Mouse (Mus musculus) embryonic facial prominence, embryonic 14.5 days (tissue): ENCODE data around the gene Ikzf1. TPM values are rescaled to one million over a fixed set of nuclear protein-coding genes. Genes with fewer than 3 reads are reported as not detected.

Experiments
- ATAC-seq: fragments of 200-750 bp; cut with Nextera tagmentation; 2 replicates; pipeline ENCODE4 v1.8.0; 2017; ENCODE audit warnings: low read depth, moderate number of reproducible peaks, moderate TSS enrichment
- DNase-seq: peaks from one replicate; pipeline ENCODE4 v3.0.0-alpha.2; 2015; ENCODE audit warnings: low spot score
- H3K27ac ChIP-seq: fragments of 300-500 bp; sonication (generic); replicated peaks from 2 replicates; pipeline ENCODE4 v1.5.1; 2014; ENCODE audit warnings: low read depth, mild to moderate bottlenecking, low read length, moderate library complexity
- H3K27me3 ChIP-seq: fragments of 300-500 bp; sonication (generic); replicated peaks from 2 replicates; pipeline ENCODE4 v1.6.1; 2014; ENCODE audit warnings: low read length; ENCODE audit not compliant: control insufficient read depth, insufficient read depth
- H3K36me3 ChIP-seq: fragments of 300-500 bp; sonication (generic); 2 replicates; pipeline ENCODE4 v1.6.1; 2014; ENCODE audit warnings: low read length, mixed read lengths; ENCODE audit not compliant: control insufficient read depth, insufficient read depth
- H3K4me1 ChIP-seq: fragments of 300-500 bp; sonication (generic); 2 replicates; pipeline ENCODE4 v1.6.1; 2014; ENCODE audit warnings: antibody characterized with exemption, low read length; ENCODE audit not compliant: control insufficient read depth, insufficient read depth
- H3K4me2 ChIP-seq: fragments of 300-500 bp; sonication (generic); 2 replicates; pipeline ENCODE4 v1.6.1; 2014; ENCODE audit warnings: low read depth, mild to moderate bottlenecking, low read length, moderate library complexity, mixed read lengths
- H3K4me3 ChIP-seq: fragments of 300-500 bp; sonication (generic); 2 replicates; pipeline ENCODE4 v1.5.1; 2014; ENCODE audit warnings: low read depth, mild to moderate bottlenecking, low read length
- H3K9ac ChIP-seq: fragments of 300-500 bp; sonication (generic); 2 replicates; pipeline ENCODE4 v1.6.1; 2014; ENCODE audit warnings: low read depth, mild to moderate bottlenecking, low read length, moderate library complexity, mixed read lengths
- H3K9me3 ChIP-seq: fragments of 300-500 bp; sonication (generic); 2 replicates; pipeline ENCODE4 v1.6.1; 2016; ENCODE audit warnings: low read length; ENCODE audit not compliant: control insufficient read depth
- WGBS: fragments of 180-500 bp; shearing (Covaris S2); extraction: QIAGEN DNeasy Blood & Tissue Kit; methylation state at CpG from one replicate; pipeline ENCODE4 v1.1.7; 2014; 5-methylcytosine and 5-hydroxymethylcytosine counted together
- polyA plus RNA-seq: library from polyadenylated mRNA; unstranded; fragments of >200 nt; fragmentation: Nextera tagmentation; extraction: Ambion mirVana; gene quantifications from 2 replicates; pipeline ENCODE4 v1.2.1, GENCODE M21; 2014

Gene Ikzf1
- polyA plus RNA-seq, 1 experiment from 2014 or later, result 4.7 TPM

DNA sequence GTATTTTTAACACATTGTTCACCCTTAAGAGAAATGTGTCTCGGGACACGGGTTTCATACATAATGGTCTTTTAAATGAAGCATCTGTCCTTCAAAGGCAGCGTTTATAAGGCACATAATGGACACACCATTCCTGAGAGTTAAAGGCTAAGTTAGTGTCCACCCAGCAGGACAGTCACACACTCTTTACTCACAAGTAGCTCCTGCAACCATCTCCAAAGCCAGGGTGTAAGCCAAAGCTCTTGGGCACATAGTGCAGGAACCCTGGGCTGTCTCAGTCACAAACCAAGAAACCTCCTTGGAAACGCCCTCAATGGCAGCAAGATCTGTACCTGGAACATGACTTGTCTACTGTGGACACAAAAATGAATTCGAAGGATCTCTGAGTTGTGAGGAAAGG, 68.1 kb downstream of the Ikzf1 start:
- no peaks in the 10 kb centered on the region for H3K27me3 ChIP-seq
- H3K4me2 ChIP-seq, result no peak overlapping the region
- H3K4me1 ChIP-seq, result no peaks in the 10 kb centered on the region
- DNase-seq, result no peak
- no peak overlapping the region for H3K9ac ChIP-seq
- 79% methylated on average over 5 of the region's 5 CpGs for WGBS
- H3K9me3 ChIP-seq, result no peaks in the 10 kb centered on the region
- H3K27ac ChIP-seq, result no peak overlapping the region
- H3K4me3 ChIP-seq, result no peak overlapping the region
- ATAC-seq, result no peak
- H3K36me3 ChIP-seq, result no peaks in the 10 kb centered on the region

GRCm38 (mm10) chr11:11758121-11758520, 73.3 kb downstream of the Ikzf1 start:
- Histone ChIP-seq H3K36me3 (no peaks in the 10 kb centered on the region), H3K9me3 (no peaks in the 10 kb centered on the region), H3K27me3 (no peaks in the 10 kb centered on the region), H3K4me2 (no peak overlapping the region), H3K4me3 (no peak overlapping the region), H3K4me1 (no peaks in the 10 kb centered on the region), H3K9ac (no peak overlapping the region), H3K27ac (no peak overlapping the region)
- WGBS, result 76% methylated on average over 6 of the region's 6 CpGs
- no peak for ATAC-seq
- no peak for DNase-seq

GRCm38 (mm10) chr11:11758883-11759282, 74.1 kb downstream of the Ikzf1 start:
- no peaks in the 10 kb centered on the region for H3K9me3 ChIP-seq
- 84% methylated on average over 1 of the region's 1 CpGs for WGBS
- no peak overlapping the region for H3K4me3 ChIP-seq
- no peaks in the 10 kb centered on the region for H3K4me1 ChIP-seq
- no peaks in the 10 kb centered on the region for H3K27me3 ChIP-seq
- no peak overlapping the region for H3K27ac ChIP-seq
- DNase-seq (no peak), ATAC-seq (no peak)
- H3K4me2 ChIP-seq, result no peak overlapping the region
- H3K36me3 ChIP-seq, result no peaks in the 10 kb centered on the region
- no peak overlapping the region for H3K9ac ChIP-seq

DNA sequence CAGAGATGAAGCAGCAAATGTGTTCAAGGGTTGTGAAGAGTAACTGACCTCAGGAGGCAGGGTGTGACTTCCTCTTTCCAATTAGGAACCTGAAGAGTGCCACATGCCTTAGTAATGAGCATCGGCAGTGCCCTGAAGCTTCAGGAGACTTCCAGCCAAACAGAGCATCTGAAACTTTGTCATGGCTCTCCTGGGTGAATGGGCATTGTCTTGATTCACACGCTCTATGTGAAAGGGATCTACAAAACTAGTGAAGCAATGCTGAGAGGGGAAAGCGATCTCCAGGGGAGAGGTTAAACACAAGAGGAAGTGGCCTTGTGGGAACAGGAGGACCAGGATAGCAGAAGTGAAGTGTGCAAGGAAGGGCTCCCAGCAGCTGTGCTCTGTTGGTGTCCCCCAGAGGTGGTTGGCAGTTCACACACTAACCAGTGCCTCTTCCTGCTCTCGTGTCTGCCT, 78.4 kb downstream of the Ikzf1 start:
- ATAC-seq (no peak), DNase-seq (no peak)
- no peak overlapping the region for H3K27ac ChIP-seq
- H3K4me1 ChIP-seq, result no peaks in the 10 kb centered on the region
- H3K27me3 ChIP-seq, result no peaks in the 10 kb centered on the region
- WGBS, result 65% methylated on average over 4 of the region's 4 CpGs
- no peaks in the 10 kb centered on the region for H3K9me3 ChIP-seq
- H3K4me3 ChIP-seq, result no peak overlapping the region
- H3K4me2 ChIP-seq, result no peak overlapping the region
- H3K9ac ChIP-seq, result no peak overlapping the region
- no peaks in the 10 kb centered on the region for H3K36me3 ChIP-seq

DNA sequence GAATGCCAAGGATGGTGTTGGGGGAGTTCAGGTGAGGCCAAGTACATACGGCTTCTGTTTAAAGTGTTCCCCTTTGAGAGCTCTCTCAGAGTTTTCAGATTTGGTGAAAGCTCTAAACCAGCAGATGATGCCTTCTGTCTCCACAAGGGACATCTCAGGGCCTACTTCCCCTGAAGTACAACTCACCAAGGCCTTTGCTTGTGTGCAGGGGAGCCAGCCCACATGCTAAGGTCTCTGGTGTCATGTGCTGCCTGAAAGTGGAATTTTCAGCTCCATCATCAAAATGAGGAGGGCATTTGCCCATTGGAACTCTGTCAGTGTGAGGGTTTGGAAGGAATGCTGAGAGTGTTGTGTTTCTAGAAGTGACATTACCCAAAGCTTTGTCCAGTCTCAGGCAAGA, 80.6 kb downstream of the Ikzf1 start:
- no peaks in the 10 kb centered on the region for H3K36me3 ChIP-seq
- no peak overlapping the region for H3K27ac ChIP-seq
- H3K4me2 ChIP-seq, result no peak overlapping the region
- no peaks in the 10 kb centered on the region for H3K27me3 ChIP-seq
- 66% methylated on average over 1 of the region's 1 CpGs for WGBS
- H3K4me1 ChIP-seq, result no peaks in the 10 kb centered on the region
- ATAC-seq (no peak), DNase-seq (no peak)
- no peak overlapping the region for H3K4me3 ChIP-seq
- no peaks in the 10 kb centered on the region for H3K9me3 ChIP-seq
- no peak overlapping the region for H3K9ac ChIP-seq

- no peak for ATAC-seq
- no peaks in the 10 kb centered on the region for H3K4me1 ChIP-seq
- H3K36me3 ChIP-seq, result no peaks in the 10 kb centered on the region
- no peak overlapping the region for H3K27ac ChIP-seq
- no peaks in the 10 kb centered on the region for H3K9me3 ChIP-seq
- peak; percentile 13 for DNase-seq
- H3K27me3 ChIP-seq, result no peaks in the 10 kb centered on the region
- WGBS, result 69% methylated on average over 1 of the region's 1 CpGs
- no peak overlapping the region for H3K4me3 ChIP-seq
- H3K9ac ChIP-seq, result no peak overlapping the region
- no peak overlapping the region for H3K4me2 ChIP-seq
Observed at GRCm38 (mm10) chr11:11766105-11766504, 81.3 kb downstream of the Ikzf1 start.

GRCm38 (mm10) chr11:11766736-11767135, 81.9 kb downstream of the Ikzf1 start:
- Histone ChIP-seq H3K36me3 (no peaks in the 10 kb centered on the region), H3K9ac (no peak overlapping the region), H3K27ac (no peak overlapping the region), H3K4me2 (no peak overlapping the region), H3K9me3 (no peaks in the 10 kb centered on the region), H3K27me3 (no peaks in the 10 kb centered on the region), H3K4me1 (no peaks in the 10 kb centered on the region), H3K4me3 (no peak overlapping the region)
- DNase-seq (no peak), ATAC-seq (no peak)

DNA sequence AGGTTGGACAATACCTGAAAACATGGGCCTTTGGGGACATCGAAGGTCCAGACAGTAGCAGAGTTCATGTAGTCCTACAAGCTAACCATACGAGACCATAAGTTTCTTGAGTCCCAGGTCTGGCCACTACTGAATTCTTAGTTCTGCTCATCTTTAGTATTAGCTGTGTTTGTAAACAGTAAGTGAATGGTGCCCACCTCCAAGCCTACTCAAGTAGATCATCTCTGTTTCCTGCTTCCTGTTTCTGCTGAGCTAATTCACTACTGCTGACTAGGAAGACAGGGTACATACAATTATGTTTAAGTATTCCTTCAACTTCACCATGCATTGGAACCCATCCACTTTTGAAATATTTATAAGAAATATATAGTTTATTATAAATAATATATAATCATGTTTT, 83.3 kb downstream of the Ikzf1 start:
- H3K9me3 ChIP-seq, result no peaks in the 10 kb centered on the region
- ATAC-seq (no peak), DNase-seq (no peak)
- no peaks in the 10 kb centered on the region for H3K27me3 ChIP-seq
- no peaks in the 10 kb centered on the region for H3K36me3 ChIP-seq
- WGBS, result 91% methylated on average over 2 of the region's 2 CpGs
- no peaks in the 10 kb centered on the region for H3K4me1 ChIP-seq
- no peak overlapping the region for H3K4me2 ChIP-seq
- H3K9ac ChIP-seq, result no peak overlapping the region
- H3K4me3 ChIP-seq, result no peak overlapping the region
- H3K27ac ChIP-seq, result no peak overlapping the region

GRCm38 (mm10) chr11:11769281-11769680, 84.5 kb downstream of the Ikzf1 start:
- no peak overlapping the region for H3K4me2 ChIP-seq
- no peak overlapping the region for H3K9ac ChIP-seq
- WGBS, result 93% methylated on average over 20 of the region's 20 CpGs
- no peaks in the 10 kb centered on the region for H3K4me1 ChIP-seq
- H3K27me3 ChIP-seq, result no peaks in the 10 kb centered on the region
- no peak overlapping the region for H3K4me3 ChIP-seq
- DNase-seq, result no peak
- H3K36me3 ChIP-seq, result no peaks in the 10 kb centered on the region
- no peak for ATAC-seq
- no peaks in the 10 kb centered on the region for H3K9me3 ChIP-seq
- H3K27ac ChIP-seq, result no peak overlapping the region
